Mouse (Mus musculus) MEL (cell line): ENCODE results near the gene Iqcf1.

Experiments used
- BHLHE40 ChIP-seq: IDR thresholded peaks from 2 replicates; pipeline ENCODE4 v1.6.1; 2012; ENCODE audit warnings: low read depth, mild to moderate bottlenecking, inconsistent platforms, low read length, improper control_type of control experiment, borderline replicate concordance
- CHD2 ChIP-seq: IDR thresholded peaks from 2 replicates; pipeline ENCODE4 v1.6.1; 2011; ENCODE audit warnings: low read length, improper control_type of control experiment
- CTCF ChIP-seq, 3 experiments: IDR thresholded peaks in 2 of 3; conservative IDR thresholded peaks in 1 of 3; 2 replicates each; pipeline ENCODE4 v1.5.1; 2011 to 2012; ENCODE audit warnings: low read length in 3 of 3, low read depth in 2 of 3, mild to moderate bottlenecking in 2 of 3, improper control_type of control experiment in 1 of 3, inconsistent platforms in 1 of 3, mixed read lengths in 1 of 3, moderate library complexity in 1 of 3; ENCODE audit not compliant: control insufficient read depth in 1 of 3, insufficient read depth in 1 of 3, poor library complexity in 1 of 3, severe bottlenecking in 1 of 3
- E2F4 ChIP-seq: IDR thresholded peaks from 2 replicates; pipeline ENCODE4 v1.6.1; 2011; ENCODE audit warnings: low read depth, low read length, improper control_type of control experiment, borderline replicate concordance
- EP300 ChIP-seq, 2 experiments: IDR thresholded peaks; 2 replicates each; pipeline ENCODE4 v1.6.1; 2011; ENCODE audit warnings: improper control_type of control experiment in 2 of 2, low read length in 2 of 2, low read depth in 1 of 2, mild to moderate bottlenecking in 1 of 2
- GATA1 ChIP-seq: IDR thresholded peaks from 2 replicates; pipeline ENCODE4 v1.6.1; 2011; ENCODE audit warnings: low read depth, low read length, improper control_type of control experiment
- NRF1 ChIP-seq: IDR thresholded peaks from 2 replicates; pipeline ENCODE4 v1.6.1; 2014; ENCODE audit warnings: low read depth, mild to moderate bottlenecking, inconsistent platforms, low read length, improper control_type of control experiment, moderate library complexity; ENCODE audit not compliant: poor library complexity, insufficient read depth, severe bottlenecking
- POLR2A ChIP-seq, 2 experiments: IDR thresholded peaks; 2 replicates each; pipeline ENCODE4 v1.6.1; 2011 to 2012; ENCODE audit warnings: low read length in 2 of 2, mild to moderate bottlenecking in 2 of 2, control low read depth in 1 of 2, improper control_type of control experiment in 1 of 2, low read depth in 1 of 2, moderate library complexity in 1 of 2; ENCODE audit not compliant: control insufficient read depth in 1 of 2, insufficient read depth in 1 of 2, poor library complexity in 1 of 2
- SIN3A ChIP-seq: IDR thresholded peaks from 2 replicates; pipeline ENCODE4 v1.6.1; 2012; ENCODE audit warnings: low read length, improper control_type of control experiment, inconsistent platforms
- UBTF ChIP-seq: IDR thresholded peaks from 2 replicates; pipeline ENCODE4 v1.6.1; 2012; ENCODE audit warnings: low read depth, mild to moderate bottlenecking, inconsistent platforms, low read length, improper control_type of control experiment, moderate library complexity, borderline replicate concordance; ENCODE audit not compliant: insufficient read depth
- USF1 ChIP-seq: IDR thresholded peaks from 2 replicates; pipeline ENCODE4 v1.6.1; 2014; ENCODE audit warnings: low read depth, mild to moderate bottlenecking, inconsistent platforms, low read length, improper control_type of control experiment, moderate library complexity
- ZC3H11A ChIP-seq: IDR thresholded peaks from 2 replicates; pipeline ENCODE4 v1.6.1; 2012; ENCODE audit warnings: low read depth, mild to moderate bottlenecking, inconsistent platforms, low read length, improper control_type of control experiment

DNA sequence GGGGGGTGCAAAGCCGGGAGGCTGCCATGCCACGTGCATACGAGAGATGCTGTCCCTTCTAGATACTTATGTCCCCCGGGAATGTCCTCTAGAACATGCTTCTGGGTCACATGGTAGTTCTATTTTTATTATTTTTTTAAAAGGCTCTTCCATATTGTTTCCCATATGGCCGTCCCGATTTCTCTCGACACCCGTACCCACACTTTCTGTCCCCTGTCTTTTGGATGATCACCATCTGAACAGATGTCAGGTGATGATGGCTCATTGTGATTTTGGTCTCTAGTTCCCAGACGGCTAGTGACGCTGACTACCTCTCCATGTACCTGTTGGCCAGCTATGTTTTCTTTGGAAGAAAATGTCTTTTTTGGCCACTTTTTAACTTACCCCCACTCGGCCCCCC, 35.2 kb downstream of the Iqcf1 start:
- TF ChIP-seq E2F4 (no peak), CTCF (IDR thresholded peaks at IDR 0.05 in 2 of 3, conservative IDR thresholded peaks at IDR 0.05 in 1 of 3; ENCODE audit: control insufficient read depth in 1 of 3, insufficient read depth in 1 of 3, low read depth in 2 of 3, low read length in 3 of 3, poor library complexity in 1 of 3, severe bottlenecking in 1 of 3) (no peak), EP300 (IDR thresholded peaks at IDR 0.05; ENCODE audit: low read depth in 1 of 2, low read length in 2 of 2) (no peak), CHD2 (no peak), BHLHE40 (no peak), UBTF (no peak), NRF1 (no peak), USF1 (no peak), SIN3A (no peak), GATA1 (no peak), POLR2A (IDR thresholded peaks at IDR 0.05; ENCODE audit: control insufficient read depth in 1 of 2, insufficient read depth in 1 of 2, low read depth in 1 of 2, low read length in 2 of 2, poor library complexity in 1 of 2) (no peak), ZC3H11A (no peak)
